Mouse (Mus musculus): ENCODE results near the gene Selenoi.

GRCm38 (mm10) chr5:30220666-30221065 is 11.7 kb upstream of the Selenoi start:
- TF ChIP-seq POLR2A (IDR thresholded peaks at IDR 0.05; ENCODE audit: borderline replicate concordance, extremely low read depth, low read depth, low read length) (no peak), CTCF (IDR thresholded peaks at IDR 0.05; ENCODE audit: insufficient read depth, low read length) (no peak)

All from lung, adult 2 months (tissue).